Mouse (Mus musculus) left cerebral cortex, postnatal 25 days (tissue): ENCODE results near the gene Sap30. TPM values are rescaled to one million over a fixed set of nuclear protein-coding genes. Genes with fewer than 3 reads are reported as not detected.
A peak's percentile ranks its signal among the peaks of the same experiment; 100 is the strongest.

Experiments used
- DNase-seq, 2 experiments: peaks; one replicate each; pipeline ENCODE4 v3.0.0; 2022; ENCODE audit warnings: low spot score in 2 of 2, mixed read lengths in 1 of 2
- intact Hi-C: fragments of 180-260 bp; cut with DNase I; formaldehyde crosslinking; loops from one replicate; pipeline ENCODE4 v1.15.1; 2025
- total RNA-seq, 2 experiments: library from RNA; stranded (reverse); gene quantifications; 2 replicates each; pipeline ENCODE4 v1.2.3; 2021

The Sap30 gene
- total RNA-seq, 2 experiments from 2014 or later = 8.3 to 8.6 TPM

DNA sequence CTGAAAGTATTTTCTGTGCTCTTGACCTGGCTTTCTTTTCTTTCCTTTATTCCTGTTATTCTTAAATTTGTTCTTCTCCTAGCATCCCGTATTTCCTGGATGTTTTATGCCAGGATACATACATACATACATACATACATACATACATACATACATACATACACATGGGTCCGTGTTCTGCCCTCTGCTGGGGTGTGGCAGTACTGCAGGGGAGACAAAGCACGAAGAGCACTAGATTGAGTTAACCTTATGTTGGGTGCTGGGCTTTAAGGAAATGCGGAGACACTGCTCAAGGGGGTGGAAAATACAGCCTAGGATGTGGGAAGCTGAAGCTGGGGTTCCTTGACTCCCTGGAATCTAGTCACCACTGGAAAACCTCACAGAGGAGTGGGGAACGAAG, 16.0 kb upstream of the Sap30 start:
- DNase-seq = peak; percentile 60 to 64
- intact Hi-C loops = loop anchor here (5.0 kb wide), 1 partner anchor 76 kb away; no protein-coding TSS in a partner anchor

DNA sequence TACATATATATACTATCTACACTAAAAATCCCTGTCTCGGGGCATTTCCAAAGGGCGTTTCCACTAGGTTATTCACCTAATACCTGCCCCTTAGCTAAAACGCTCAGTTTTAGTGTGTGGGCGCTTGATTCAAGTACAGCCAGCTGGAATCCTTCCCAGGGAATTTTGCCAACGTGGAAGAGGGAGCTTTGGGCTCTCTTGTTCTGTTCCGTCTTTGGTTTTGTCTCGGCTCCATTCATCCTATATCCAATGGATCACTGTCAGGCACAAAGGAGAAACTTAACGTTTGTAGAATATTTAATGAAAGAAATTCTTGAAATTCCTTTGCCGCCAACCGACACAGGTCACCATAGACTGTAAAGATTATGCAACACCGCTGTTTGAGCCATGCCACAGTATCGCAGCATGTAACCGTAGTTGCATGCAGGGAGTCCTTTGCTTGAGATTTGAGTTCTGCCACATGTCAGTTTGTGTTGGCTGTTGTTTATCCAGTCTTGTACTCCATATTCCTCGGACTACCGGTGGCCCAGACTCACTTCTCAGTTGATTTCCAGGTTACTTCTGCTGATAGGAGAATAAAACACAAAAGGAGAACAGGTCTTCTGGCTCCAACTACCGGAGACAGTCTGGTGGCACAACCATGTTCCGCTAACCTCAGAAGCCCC, 11.3 kb upstream of the Sap30 start:
- intact Hi-C loops = no loop called here
- peak; percentile 36 to 43 for DNase-seq

DNA sequence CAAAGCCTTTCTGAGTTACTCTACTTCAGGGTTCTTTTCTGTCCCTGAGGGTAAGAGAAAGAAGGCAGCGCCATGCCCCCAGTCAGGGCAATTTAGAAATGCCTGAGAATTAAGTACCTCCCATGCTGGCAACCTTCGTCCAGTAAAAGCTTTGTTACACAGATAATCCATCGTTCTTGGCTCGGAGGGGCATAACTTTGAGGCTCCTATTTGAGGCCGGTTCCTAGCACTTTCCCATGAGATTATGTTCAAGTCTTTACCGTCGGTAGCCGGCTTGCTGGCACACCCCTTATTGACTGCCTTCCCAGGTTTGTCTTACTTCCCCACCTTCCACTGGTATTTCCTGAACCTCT, 10.8 kb upstream of the Sap30 start:
- intact Hi-C loops = no loop called here
- DNase-seq = no peak

DNA sequence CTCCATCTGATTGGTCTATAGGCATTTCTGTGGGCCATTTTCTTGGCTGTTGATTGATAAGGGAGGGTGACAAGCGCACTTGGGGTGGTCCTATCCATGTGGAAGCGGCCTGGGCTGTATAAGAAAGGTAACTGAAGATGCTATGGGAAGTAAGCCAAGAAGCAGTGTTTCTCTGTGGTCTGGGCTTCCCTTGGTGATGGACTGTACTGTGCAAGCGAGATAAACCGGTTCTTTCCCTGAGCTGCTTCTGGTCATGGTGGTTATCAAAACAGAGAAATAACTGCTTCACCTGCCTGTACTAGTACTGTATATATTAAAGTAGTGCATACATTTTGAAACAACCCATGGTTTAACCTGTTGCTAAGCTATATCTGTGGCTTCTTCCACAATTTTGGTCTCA, 4.2 kb upstream of the Sap30 start:
- no peak for DNase-seq
- intact Hi-C loops = no loop called here

DNA sequence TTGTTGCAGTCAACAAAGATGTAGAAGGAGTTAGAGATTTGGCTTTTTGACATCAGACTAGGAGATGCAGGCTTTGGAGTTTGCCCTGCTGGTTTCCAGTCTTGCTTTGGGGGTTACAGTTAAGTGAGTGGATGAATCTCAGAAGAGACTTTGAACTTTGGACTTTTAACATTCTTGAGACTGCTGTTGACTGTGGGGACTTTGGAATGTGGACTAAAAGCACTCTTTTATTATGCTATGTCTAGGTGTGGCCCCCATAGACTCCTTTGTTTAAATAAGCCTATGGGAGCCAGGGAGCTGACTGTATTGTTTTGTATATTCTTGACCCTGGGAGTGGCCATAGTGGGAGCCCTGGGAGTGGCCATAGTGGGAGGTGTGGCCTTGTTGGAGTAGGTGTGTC, 2.2 kb upstream of the Sap30 start:
- no peak for DNase-seq
- intact Hi-C loops = loop anchor here (5.0 kb wide), 1 partner anchor 37 kb away; no protein-coding TSS in a partner anchor

DNA sequence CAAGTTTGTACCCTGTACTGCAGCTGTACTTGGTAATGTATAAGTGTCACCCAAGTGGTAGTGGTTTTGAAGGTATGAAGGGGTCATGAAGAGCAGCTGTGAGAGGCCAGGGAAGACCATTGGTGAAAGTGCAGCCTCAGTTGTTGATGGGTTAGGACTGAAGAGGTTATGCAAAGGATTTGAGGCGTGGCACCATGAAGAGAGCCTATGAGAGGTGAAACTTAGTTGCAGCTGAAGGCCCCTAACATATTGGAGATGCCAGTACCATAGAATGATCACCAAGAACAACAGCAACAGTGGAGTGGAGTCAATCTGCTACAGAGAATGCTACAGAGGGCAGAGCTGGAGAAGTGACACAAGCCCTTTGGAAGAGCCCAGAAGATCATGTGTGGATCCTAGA, 1.7 kb upstream of the Sap30 start:
- DNase-seq = no peak
- intact Hi-C loops = loop anchor here (5.0 kb wide), 1 partner anchor 38 kb away; no protein-coding TSS in a partner anchor

DNA sequence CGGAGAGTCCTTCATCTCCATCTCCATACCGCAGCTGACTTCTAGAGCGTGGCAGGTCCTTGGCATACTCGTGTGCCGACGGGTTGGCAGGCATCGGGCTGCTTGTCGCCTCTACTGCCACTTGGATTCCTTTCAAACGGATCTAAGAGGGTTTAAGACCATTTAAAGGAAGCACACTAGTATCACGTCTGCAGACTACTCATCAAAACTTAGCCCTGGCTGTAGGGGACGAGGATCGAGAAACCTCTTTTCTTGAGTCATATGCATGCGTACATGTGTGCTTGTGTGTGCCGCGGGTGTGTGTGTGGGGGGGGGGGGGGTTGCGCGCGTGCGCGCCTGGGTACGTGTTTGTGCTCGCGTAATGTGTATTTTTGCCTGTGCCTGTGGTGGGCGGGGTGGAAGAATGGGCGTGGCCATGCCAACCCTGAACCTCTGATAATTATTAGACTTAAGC, 679 bp upstream of the Sap30 start:
- intact Hi-C loops = loop anchor here (5.0 kb wide), 1 partner anchor 39 kb away; no protein-coding TSS in a partner anchor
- DNase-seq = peak; percentile 43 to 46

DNA sequence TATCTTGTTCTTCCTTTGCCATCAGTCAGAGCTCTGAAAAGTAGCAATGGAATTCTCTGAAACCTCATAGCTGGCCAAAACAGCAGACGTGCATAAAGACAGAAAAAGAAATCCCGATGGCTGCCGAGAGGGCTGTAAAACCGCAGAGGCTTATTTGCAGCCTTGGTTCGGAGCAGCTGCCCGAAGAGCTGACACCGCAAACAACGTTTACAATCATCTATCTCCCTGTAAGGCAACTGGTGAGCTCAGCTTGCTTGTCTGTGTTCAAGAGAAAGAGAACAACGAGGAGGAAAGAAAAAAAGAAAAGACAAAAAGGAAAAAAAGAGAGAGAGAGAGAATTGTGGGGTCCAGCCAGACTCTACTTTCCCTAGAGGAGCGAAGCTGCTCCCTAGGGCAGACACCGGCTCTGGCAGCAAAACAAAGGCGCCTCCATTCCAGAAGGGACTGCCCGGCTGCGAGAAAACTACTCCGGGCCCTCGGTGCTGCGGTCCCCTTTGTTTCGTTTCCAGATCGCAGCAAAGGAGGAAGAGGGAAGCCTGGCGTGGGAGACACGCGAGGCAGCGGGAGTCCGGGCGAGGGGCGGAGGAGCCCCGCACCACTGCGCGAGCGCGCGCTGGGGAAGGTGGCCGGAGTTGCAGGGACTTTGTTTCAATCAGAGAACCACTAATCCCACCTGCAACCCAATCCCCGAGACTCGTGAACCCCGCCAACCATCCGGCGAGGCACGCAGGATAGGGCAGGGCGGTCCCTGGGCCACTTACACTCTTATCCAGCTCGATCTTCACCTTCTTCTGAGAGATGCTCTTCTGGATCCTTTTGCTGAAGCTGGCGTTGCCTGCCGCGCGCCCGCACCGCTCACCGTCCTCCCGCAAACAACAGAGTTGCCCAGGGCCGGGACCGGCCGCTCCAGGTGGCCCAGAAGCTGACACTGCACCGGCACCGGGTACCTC, 894 bp downstream of the Sap30 start:
- DNase-seq = peak; percentile 53 to 58
- intact Hi-C loops = loop anchor here (1.0 to 5.0 kb wide), 4 partner anchors 25 to 56 kb away; partner anchors contain the start of gene Hmgb2

DNA sequence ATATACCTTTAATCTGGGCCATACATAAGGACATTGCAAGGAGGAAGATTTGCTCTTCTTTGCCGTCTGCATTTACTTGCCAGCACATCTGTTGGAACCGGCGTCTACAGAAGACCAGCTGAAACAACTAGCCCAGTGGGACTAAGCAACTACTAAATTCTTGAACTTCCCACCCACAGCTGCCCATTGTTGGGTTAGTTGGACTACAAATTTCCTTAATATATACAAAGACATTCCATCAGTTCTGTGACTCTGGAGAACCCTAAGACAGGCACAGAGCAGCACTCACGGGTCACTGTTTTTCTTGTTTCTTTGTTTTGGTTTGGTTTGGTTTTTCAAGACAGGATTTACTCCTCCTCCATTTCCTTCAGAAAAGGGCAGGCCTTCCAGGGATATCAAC, 7.1 kb downstream of the Sap30 start:
- intact Hi-C loops = no loop called here
- DNase-seq = no peak

DNA sequence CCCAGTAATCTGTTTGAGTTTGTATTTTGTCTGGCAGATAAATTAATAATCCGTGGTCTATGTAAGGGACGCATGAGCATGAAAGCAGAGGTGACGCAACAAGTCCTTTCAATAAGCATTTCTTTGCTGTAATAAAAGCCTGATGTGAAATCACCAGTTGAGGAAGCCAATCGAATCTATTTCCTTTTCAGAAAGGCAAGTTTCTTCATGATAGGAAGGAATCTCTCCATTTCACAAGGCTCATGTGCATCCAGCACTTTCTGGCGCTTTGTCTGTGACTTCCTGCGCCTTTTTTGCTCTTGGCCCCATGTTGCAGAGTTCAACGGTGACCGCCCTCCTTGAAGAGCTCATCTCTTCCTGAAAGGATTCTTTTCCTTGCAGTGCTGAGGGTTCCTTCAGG, 8.0 kb downstream of the Sap30 start:
- intact Hi-C loops = no loop called here
- no peak for DNase-seq

DNA sequence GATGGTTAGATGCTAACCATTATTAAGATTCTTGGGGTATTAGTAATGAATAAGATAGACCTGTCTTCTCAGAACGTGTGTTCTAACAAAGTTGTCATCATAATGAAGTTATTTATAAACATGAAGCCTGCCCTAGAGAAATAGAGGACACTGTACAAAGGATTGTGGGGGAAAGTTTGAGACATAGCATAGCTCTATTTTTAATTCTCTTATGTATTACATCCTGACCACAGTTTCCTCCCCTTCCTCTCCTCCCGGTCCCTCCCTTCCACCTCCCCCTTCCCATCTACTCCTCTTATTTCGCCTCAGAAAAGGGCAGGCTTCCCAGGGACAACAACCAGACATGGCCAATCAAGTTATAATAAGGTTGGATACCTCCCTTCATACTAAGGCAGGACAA, 9.3 kb downstream of the Sap30 start:
- DNase-seq = no peak
- intact Hi-C loops = no loop called here

DNA sequence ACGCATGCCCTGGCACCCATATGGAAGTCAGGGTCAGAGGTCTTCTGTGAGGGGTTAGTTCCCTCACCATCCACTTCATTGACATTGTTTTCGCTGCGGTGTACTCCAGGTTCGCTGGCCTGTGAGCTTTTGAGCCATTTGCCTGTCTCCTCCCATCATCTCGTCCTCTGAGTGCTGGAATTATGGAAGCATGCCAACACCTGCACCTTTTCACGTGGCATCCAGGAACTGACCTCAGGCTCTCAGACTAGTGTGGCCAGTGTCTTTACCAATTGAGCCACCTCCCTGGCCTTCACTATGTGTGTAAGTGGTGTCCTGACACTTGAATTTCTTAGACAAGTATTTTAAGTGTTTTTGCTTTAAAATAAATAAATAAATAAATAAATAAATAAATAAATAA, 13.9 kb downstream of the Sap30 start:
- intact Hi-C loops = no loop called here
- DNase-seq = no peak

DNA sequence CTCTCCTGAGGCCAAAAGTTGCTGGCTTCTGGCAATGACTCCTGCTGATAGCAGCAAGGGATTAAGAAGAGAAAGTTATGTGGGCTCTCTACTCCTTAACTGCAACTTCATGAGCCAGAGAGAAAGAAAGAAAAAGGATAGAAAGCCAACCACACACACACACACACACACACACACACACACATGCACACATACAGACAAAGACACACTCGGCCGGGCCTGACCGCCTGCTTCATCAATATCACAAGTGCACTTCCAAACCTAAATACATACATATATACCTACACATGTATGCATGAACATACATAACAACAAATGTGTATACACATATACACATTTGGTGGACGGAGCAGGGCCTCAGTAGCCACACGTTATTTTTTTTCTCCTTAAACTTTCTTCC, 16.8 kb downstream of the Sap30 start:
- DNase-seq = no peak
- intact Hi-C loops = no loop called here

DNA sequence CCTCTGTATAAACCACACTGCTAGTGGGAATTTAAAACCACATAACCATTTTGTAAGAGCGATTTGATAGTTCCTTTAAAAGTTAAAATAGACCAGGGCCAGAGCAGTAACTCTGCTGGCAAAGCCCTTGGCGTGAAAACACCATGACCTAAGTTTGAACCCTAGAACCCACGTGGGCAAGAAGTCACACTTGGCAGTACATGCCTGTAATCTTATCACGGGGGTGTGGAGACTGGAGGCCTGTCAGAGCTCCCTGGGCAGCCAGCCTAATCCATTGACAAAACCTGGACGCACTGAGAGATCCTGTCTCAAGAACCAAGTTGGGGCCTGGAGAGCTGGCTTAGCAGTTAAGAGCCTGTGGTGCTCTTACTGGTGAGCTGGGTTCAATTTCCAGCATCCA, 19.0 kb downstream of the Sap30 start:
- intact Hi-C loops = loop anchor here (5.0 kb wide), 1 partner anchor 36 kb away; no protein-coding TSS in a partner anchor
- peak in 1 of 2 experiments; percentile 14 for DNase-seq

DNA sequence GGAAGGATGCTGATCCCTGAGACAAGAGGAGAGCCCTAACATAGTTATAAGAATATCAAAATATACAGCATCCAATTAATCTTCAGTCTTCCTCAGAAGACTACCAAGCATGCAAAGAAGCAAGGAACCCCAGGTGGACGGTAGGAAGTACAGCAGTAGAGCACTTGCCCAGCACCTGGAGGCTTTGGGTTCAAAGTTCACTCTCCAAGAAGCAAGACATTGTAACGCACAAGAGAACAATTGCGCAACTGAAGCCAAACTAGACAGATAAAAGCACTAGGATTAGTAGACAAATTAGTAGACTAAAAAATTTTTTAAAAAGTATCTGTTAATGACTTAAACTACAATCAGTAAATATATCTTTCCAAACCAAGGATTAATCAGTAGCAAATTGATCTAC, 23.9 kb downstream of the Sap30 start:
- intact Hi-C loops = no loop called here

DNA sequence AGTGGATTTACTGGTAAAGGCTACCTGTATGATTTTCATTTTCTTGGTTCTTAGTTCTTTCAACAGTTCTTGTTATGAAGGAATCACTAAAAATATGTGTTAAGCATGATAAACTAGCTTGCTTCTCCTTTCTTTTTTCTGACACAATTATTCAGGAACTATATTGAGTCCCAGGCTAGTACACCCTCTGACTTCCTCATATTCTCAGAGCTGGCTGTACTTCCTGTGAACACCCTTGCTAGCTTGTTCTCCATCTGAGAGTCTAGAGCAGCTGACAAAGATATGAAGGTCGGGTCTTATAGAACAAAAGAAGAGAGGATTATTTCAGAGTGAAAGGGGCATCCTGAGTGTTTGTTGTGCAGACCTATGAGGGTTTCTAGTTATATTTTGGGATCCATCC, 24.8 kb downstream of the Sap30 start:
- no peak for DNase-seq
- intact Hi-C loops = no loop called here

More for the DNA sequence above, 23.9 kb downstream of the Sap30 start:
- no peak for DNase-seq

DNA sequence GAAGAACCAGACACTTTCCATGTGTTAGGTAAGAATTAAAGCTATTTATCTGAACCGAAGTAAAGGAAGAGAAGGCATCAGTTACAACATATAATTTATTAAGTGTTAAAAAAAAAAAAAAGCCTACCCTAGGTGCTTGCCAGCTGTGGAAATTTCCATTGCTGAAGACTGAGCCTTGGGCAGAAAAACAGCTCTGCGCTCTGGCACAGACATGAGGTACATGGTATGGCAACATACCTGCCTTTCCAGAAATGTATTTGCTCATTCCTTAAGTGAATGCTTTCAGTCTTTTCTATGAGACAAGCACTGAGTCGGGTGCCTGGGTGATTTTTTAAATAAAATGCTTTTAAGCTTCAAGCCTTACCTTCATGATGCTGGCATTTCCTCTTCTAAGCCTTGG, 29.7 kb downstream of the Sap30 start:
- DNase-seq = no peak
- intact Hi-C loops = loop anchor here (2.0 kb wide), 1 partner anchor 29 kb away; the partner anchor contains the start of gene Sap30

DNA sequence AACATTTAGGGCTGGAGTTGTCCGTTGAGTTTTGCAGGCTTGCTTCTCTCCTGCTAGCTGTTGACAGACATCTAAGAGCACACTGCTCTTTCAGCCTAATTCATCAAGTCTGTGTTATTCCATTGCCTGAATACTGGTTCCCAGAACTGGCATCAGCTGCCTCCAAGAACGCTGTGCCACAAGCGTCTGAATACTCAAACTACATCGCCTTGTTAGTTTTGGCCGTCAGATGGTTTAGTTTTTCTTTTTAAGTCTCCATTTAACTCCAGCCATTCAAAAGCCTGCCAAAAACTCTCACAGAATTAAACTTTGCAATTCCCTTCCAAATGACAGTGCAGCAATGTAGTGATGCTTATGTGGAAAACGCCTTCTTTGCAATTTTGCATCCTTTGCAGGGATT, 30.5 kb downstream of the Sap30 start:
- intact Hi-C loops = loop anchor here (2.0 kb wide), 1 partner anchor 30 kb away; the partner anchor contains the start of gene Sap30

DNA sequence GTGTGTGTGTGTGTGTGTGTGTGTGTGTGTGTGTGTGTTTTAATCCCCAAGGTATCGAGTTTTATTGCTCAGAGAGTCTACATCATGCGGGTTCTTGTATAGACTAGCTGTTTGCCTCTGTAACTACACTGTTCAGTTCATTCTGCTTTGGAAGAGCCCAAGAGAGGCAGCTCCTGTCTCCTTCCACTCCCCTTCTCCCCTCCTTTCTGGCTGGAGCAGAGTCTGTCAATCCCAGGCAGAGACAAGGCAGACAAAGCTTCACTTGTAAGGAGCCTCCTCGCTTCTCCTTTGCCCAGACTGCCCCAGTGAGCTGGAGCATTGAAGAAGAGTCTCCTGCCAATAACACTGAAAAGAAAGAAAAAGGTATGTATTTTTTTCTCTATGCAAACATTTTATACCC, 31.9 kb downstream of the Sap30 start, which contains the start of gene Scrg1:
Gene Scrg1 (plus strand): TSS at position 159 of the 400 bp plus-strand sequence.
- DNase-seq = peak in 1 of 2 experiments; percentile 15
- intact Hi-C loops = loop anchor here (2.0 kb wide), 1 partner anchor 31 kb away; the partner anchor contains the start of gene Sap30

More for the DNA sequence above, 30.5 kb downstream of the Sap30 start:
- DNase-seq = peak; percentile 42 to 67

DNA sequence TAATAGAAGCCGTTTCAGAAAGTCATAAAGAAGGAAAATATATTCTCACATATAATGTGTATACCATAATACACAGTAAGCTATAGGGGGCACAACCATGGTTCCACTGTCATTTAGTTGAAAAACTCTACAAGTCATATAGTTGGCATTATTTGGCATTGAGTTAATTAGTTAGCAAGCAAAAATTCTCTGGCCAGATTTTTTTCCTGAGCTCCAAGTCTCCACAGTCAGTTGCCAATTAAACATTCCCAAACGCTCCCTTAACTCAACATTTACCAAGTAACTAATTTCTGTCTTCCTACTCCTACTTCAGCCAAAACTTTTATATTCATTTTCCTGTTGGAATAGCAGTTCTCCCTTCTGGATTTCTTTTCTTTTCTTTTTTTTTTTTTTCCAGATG, 34.3 kb downstream of the Sap30 start:
- DNase-seq = no peak
- intact Hi-C loops = no loop called here
